Mouse (Mus musculus) activated CD4-positive, CD25-positive, alpha-beta regulatory T cell, adult 4 months (primary cell): ENCODE data around the gene Slc45a1. TPM values are rescaled to one million over a fixed set of nuclear protein-coding genes. Genes with fewer than 3 reads are reported as not detected.

Experiments
- ATAC-seq: one replicate; pipeline ENCODE4 v1.8.0; 2017
- polyA plus RNA-seq, 2 experiments: library from polyadenylated mRNA; unstranded; fragments of 100-300 nt; shearing (Covaris generic); gene quantifications; one replicate each; pipeline ENCODE4 v1.2.1; 2017

Gene Slc45a1
- under 1 TPM in 1 of 2 experiments, not detected in 1; 0.21 TPM for polyA plus RNA-seq

DNA sequence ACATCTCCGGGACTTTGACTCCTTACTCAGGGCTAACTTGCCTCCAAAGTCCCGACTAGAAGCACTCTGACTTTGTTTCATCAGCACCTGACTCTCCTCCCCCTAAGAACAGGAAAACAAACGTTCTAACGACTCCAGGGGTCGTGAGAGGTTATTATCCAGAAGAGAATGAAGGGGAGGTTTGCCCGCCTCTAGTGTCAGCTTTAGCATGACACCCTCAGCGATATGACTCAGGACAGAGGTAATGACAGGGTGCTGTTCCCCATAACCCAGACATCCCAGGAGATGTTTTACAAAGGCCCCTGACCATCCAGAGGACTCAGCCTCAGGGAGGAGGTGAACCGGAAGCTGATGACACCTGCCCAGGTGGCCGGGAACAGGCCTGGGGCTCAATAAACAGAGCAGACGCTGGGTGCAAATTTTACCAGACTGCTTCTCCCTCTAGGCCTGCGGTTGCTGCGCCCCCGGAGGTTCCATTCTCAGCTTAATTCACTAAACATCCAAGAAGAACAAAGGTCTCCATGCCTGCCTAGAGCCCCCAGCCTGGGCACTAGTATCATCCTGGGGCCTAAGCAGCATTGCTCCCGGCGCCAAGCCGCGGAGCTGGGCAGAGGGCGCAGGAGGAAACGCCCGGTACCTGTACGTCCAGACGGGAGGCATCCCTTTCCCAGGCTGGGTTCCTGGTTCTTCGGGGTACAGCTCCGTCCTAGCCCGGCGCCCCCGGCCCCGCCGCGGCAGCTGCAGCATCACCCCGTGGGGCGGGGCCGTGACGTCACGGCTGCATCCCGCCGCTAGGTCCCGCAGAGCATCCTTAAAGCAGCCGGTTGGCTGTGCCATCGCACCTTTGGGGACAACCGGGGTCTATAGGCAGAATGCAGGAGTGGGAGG, at the start of gene Slc45a1:
Gene Slc45a1 (minus strand): TSS at position 785 of the 888 bp plus-strand sequence.
- ATAC-seq, result no peak

DNA sequence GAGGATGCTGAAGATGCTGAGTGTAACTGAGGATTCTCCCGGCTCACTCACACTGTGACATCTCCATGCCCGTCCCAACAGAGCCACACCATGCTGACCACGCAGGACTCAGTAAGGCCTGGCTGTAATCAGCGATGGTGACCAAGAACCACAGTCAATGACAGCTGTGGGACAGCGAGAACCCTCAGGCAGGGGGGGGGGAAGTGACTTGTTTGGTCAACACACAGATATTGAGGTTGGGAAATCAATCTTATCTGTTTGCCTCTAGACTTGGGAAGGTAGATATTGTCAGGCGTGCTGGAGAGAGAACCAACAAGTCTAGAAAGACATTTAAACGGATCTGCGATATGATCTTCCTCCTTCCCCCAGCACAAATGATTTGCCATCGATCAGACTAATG, 48.9 kb upstream of the Slc45a1 start:
- no peak for ATAC-seq

DNA sequence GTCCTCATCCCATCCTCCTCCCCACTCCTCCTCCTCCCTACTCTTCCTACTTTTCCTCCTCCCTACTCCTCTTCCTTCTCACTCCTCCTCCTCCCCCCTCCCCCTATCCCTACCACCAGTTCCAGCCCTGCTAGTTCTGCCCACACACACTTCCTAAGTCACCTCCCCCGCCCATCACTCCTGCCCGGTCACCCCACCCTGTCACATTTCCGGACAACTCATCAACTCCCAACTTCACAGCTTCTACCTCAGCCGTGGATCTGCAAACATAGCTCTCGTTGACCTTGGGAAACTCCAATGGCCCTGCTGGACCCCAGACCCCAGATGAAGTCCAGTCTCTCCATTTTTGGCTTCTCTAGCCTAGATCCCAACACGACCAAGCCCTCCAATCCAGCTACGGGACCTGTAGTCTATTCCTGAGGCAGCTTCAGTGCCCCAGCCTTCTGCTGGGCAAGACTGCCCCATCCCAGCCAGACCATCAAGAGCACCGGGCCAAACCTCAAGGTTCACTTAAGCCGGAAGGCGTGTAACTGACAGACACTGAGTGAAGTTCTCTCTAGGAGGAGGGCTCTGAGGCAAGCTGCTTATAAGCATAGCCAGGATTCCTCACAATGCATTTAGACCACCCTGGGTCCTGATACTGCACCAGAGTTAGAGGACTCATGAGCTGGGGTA, 42.6 kb upstream of the Slc45a1 start:
- ATAC-seq, result no peak

DNA sequence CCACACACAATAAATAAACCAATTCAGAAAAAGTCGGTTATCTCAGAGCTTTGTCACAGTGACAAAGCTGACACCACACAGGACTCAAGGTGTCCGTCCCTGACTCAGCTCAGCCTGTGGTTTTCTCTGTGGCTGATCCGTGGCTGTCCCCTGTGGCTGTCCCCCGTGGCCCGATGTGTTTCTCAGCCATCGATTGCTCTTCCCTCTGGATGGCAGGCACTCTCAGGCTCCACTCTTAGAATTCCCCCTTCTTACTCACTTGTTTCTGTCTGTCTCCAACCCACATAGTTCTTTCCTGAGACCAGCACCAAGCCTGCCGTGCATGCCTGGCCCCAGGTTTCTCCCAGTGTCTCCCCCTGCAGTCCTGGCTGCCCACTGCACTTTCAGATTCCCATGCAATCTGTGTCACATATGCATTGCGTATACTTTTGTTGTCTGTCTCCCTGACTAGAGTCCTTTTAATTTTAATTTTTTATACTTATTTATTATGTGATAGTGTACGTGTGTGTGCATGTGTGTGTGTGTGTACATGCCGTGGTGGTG, 41.0 kb upstream of the Slc45a1 start:
- ATAC-seq, result no peak

DNA sequence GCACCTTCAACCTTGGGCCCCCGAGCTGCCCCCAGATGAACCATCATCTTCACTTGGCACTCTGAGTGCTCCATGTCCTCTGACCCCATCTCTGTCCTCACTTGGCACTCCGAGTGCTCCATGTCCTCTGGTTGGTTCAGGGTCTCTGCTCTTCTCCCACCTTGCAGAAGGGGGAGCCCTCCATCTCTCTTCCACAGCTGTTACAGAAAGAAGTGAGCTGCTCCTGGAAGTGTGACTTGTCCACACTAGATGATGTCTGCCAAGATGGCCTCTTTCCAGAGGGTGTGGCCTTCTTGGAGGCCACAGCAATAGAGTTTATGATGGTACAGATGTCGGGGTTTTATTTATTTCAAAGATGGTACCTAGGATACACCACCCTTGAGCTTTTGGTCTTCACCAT, 38.8 kb upstream of the Slc45a1 start:
- ATAC-seq, result no peak

DNA sequence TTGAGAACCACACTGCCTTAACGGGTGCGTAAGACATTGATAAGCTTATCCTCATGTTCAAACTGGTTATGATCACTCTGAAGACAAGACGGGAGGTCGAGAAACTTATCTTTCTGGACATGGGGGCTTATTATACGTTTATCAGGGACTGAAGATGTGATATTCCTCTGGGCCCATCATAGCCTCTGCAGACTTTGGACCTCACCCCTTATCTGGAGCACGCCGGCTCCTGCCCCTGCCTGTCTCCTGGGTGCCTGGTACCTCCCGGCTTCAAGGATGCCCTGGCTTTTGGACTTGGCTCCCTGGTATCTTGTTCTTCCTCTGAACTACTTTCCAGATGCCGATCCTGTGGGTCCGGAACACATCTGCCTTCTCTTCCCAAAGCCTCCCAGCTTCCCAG, 37.6 kb upstream of the Slc45a1 start:
- no peak for ATAC-seq

DNA sequence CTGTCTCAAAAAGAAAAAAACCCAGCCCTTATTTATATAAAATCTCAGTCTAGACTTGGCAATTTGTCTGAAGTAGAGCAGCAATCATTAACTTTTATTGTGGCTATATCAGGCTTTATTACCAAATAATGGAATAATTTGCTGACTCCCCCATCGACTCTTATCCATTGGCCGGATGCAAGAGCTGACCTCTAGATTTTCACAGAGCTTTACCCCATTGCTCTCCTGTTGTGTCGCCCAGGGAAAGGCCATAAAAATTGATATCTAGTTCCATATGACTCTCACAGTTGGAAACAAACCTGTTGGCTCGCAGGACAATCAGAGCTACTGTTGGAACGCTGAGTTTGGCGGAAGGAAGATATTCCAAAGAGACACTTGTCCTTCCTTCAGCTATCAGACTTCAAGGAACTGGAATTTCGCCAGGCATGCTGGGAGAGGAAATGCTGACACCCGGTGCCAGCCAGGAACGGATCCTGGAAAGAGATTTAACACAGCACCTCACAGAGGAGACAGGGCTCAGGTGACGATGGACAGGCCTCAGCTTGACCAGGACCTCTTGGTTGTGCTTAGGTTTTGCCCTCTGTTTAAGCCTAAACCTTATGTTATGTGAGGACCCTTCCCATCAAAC, 35.3 kb upstream of the Slc45a1 start:
- ATAC-seq, result no peak

DNA sequence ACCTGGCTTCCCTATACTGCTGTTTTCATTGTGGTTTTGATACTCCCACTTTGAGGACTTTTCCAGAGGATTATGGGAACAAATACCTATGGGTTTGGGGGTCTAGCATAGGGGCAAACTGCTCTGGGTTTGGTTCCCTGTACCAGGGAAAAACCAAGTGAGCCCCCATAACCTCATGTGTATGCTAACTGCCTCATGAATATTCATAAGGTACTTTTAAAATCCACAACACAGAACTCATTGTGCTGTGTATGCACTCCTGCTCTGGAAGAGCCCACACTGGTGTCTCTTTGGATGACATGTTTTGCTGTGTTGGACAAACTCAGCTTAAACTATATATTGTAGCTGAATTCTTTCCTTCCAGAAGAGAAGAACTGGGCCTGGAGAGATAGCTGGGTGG, 34.6 kb upstream of the Slc45a1 start:
- no peak for ATAC-seq

DNA sequence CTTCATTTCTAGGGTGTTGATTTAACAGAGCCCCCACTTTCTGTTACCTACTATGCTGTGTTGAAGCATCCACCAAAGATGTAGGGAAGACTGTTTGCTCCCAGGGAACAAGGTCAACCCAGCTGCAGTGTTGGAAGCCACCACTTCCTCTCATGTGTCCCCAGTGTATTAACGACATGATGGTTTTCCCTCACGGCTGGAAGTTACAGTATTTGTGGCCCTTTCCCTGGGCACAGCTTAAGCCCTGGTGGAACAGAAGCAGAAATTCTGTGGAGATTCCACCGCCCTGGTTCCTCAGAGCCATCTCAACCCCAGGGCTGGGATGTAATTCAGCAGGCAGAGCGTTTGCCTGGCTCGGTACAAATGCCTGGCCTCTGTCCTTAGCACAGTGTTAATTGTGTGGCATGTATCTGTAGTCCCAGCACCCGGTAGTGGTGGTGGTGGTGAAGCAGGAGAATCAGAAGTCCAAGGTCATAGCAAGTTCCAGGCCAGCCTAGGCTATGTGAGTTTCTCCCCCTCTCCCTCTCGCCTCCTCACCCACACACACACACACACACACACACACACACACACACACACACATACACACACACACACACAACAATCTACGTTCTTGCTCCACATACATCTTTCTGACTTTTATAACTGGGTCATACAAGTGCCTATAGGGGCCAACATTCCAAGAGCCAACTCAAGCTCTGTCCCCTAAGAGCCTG, 34.0 kb upstream of the Slc45a1 start:
- ATAC-seq, result no peak

DNA sequence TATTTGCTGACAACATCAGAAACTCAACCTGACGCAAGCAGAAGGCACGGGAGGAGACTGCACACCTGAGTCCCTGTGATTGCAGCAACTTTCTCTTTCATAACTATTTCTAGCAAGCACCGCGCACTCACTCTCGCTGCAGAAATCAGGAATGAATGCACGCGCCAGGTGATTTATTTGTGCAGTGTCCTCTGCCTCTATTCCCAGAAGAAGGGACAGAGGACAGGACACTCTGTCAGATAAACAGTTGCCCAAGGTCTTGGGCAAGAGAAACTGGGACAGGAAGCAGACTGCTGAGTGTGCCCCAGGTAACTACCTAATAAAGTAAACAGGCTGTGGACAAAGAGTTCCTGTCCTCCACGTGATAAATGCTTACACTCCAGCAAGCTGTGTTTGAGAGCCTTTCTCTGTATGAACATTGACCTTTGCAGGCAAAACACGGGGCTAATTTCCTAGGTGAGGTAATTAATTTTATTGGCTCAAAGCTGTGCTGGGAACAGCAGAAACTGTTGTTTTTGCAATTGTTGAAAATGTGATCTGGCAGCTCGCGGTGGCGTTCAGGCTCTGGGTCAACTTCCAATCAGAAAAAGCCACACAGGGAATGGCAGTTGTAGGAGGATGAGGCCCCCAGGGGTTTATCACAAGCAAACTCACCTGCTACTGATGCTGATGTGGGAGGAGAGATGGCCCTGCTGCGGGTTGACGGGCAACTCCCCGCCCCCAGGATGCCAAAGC, 33.2 kb upstream of the Slc45a1 start:
- ATAC-seq, result no peak

DNA sequence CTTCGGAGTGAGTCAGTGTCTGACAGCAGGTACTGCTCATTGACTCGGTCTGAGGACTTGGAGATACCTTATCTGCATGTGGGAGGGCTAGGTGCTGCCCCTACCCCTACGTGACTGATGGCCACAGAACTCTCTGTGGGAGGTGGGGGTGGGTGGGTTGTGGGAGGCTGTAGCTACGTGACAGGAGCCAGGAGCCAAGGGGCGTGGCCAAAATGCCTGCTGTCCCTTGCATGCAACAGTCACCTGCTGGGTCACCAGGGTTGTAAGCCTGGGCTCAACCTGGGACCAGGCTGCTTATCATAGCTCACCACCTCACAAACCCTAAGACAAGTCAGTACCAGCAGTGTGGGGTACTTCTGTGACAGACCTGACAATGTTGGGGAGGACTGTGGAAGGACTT, 28.4 kb upstream of the Slc45a1 start:
- ATAC-seq, result no peak

DNA sequence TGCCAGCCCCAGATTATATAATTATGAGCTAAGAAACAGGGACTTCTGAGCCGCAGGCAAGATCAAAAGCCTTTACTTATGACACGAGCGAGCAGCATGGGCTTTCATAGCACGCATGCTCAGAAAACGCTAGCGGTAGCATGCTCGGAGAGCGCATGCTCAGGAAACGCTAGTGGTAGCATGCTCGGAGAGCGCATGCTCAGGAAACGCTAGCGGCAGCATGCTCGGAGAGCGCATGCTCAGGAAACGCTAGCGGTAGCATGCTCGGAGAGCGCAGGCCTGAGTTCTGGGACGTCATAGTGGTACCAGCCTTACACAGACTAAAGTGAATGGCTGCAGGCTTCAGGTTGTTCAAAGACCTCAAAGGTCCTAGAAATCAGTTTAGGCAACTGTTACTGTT, 26.8 kb upstream of the Slc45a1 start:
- ATAC-seq, result no peak

DNA sequence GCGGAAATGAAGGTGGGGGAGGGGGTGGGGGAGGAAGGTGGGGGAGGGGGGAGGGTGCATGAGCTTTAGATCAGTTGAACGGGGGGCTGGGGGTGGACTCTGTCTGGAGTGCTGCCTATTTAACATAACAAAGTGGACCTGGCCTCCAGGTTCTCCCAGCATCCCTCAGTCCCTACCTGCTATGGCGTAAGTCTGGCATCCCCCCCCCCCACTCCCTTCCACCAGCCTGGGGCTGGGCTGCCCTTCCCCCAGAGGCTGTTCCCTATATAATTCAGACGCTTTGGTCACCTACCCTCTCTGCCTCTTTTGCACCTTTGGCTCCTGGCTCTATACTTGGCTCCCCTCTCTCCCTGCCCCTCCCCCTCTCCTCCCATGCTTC, 25.9 kb upstream of the Slc45a1 start:
- ATAC-seq, result no peak

DNA sequence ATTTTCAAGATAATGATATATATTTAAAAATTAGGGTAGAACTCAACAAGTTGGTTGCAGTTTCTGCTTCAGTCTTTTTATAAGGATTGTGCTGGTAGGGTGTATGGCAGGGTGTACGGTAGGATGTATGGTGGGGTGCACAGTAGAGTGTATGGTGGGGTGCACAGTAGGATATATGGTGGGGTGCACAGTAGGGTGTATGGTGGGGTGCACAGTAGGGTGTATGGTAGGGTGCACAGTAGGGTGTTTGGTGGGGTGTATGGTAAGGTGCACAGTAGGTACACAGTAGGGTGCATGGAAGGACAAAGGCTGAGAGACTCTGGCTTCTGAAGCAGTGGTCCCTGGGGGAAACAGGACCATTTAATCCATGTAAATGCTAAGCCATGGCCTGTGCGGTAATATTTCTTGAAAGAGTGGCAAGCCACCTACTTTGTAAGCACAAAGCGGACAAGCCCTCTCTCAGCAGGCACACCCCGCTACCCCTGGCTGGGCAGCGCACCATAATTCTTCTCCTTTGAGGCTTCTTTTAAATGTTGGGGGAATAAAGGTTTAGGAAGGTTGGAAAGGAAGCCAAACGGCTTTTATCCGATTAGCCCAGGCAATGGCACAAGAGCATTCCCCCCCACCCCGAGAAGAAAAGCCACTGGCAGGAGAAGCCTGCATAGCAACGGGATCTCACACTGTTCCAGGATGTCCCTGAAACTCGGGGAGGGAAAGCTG, 25.3 kb upstream of the Slc45a1 start:
- ATAC-seq, result no peak

DNA sequence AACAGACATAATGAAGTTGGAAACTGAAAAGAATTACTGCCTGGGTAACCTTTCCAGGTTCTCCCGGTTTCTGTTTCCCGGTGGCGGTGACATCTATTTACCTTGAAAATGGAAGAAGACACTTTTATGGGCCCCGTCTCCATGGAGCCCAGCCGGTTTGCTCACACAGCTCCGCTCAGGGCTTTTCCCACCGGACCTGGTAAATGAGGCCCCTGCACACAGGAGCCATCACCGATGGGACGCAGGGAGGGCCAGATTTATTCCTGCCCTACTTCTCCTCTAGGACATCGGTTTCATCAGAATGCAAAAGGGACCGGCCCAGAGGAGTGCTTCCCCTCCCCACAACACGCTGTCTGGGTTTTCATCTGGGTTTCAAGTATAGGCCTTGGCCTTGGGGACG, 24.1 kb upstream of the Slc45a1 start:
- no peak for ATAC-seq

DNA sequence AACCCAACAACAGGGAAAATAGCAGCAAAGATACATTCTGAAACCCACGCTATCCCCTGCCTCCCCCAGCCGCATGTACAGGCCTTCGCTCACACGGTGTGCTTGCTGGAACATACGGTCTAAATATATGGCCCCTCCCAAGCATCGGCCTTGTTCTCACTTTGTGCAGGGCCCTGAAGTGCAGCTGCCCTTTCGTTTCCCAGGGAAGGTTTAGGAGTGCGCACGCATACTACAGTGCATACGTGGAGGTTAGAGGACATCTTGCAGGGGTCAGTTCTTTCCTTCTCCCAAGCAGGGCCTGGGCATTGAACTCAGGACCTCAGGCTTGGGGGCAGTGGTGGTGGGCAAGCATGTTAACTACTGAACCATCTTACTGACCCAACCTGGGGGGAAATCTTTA, 23.3 kb upstream of the Slc45a1 start:
- no peak for ATAC-seq

DNA sequence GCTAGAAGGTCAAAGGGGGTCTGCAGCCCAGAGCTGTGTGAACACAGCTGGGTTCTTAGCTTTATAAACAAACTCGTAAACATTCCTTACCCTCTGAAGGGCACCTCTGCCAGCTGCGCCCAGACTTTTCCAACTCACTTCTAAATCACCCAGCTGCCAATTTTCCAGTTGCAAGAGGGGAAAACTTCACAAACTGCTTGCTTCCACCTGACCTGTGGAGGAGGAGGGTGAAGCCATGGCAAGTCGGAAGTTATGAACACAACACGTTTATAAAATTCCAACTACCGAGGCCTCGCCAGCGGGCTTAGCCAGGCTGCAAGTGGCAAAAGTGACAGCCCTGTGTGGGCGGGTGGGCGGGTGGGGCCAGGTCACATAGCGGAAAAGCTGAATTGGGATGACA, 13.8 kb upstream of the Slc45a1 start:
- no peak for ATAC-seq

DNA sequence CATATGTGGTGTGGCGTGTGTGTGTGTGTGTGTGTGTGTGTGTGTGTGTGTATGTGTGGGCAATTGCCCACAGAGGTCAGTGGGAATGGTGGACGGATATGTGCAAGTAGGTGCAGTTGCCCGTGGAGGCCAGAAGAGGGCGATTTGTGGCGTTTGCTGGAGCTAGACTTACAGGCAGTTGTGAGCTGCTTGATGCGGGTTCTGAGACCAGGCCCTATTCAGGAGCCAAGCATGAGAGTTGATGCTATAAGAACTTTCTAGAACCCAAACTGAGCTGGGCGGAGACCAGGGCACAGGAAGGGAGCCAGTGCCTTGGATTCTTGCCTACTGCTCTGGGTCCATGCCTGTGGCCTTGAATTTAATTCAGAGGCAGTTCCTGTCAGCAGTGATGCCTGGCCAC, 12.8 kb upstream of the Slc45a1 start:
- ATAC-seq, result no peak

DNA sequence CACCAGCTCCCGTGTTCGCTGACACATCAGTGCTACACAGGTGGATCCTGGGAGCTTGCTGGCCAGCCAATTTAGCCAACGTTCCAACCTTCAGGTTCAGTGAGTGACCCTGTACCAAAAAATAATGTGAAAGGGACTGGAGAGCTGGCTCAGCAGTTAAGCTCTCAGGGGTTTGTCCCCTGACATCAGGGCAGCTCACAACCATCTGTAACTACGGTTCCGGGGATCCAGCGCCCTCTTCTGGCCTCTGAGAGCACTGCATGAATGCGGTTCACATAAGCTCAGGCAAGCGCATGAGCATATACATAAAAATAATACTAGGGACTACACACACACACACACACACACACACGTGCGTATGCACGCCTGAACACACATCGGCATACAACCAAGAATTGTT, 11.2 kb upstream of the Slc45a1 start:
- no peak for ATAC-seq

DNA sequence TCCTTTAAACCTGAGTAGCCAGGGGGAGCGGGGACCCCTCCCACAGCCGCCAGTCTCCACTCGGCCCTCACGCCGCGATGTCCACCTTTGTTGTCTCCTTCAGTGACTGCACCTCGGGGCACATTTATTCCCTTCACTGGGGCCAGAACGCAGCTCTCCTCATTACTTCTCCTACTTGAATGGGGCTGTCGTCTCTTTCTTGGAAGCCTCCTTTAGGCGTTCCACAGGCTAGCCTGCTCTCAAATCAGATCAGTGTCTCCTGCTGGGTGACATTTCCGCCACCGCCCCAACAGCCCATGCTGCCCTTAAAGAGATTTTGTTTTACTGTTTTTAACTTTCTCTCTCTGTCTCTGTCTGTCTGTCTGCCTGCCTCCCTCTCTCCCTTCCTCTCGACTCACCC, 9.9 kb upstream of the Slc45a1 start:
- ATAC-seq, result no peak

DNA sequence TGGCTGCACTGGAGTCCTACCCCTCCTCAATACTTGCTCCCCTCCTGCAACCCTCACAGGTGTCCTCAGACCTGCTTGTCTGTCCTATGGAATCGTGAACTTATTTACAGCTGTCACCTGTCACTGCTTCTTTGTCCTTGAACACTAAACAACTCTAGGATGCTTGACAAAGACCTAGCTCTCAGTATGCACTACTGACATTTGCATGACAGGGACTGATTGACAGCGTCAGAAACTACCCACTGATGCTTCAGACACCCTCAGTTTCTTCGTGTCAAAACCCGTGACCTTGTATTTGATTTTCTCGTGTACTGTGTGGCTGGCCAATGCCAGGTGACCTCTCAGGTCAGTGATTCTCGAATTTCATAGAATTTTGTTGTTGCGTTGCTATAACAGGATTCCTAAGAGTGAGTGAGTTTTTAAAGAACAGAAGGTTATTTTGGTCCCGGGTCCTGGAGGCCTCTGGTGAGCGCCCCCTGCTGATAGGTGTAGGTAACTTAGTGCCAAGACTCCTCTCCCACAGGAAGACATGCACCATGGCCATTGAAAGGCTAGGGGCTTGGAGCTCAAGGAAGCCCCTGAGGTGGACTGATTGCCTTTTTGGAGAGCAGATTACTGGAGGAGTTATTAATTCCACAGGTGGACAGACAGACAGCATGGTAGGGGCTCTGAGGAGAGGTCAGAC, 8.1 kb upstream of the Slc45a1 start:
- no peak for ATAC-seq
